Mouse (Mus musculus): ENCODE data around the gene Ell2.

- no peak for TF ChIP-seq POLR2A (IDR thresholded peaks at IDR 0.05; ENCODE audit: insufficient read length, low read depth)
- TF ChIP-seq USF1 (IDR thresholded peaks at IDR 0.05; ENCODE audit: low read depth), result no peak
- no peak for TF ChIP-seq MAX (IDR thresholded peaks at IDR 0.05; ENCODE audit: low read depth)
- TF ChIP-seq TCF12 (IDR thresholded peaks at IDR 0.05; ENCODE audit: insufficient read depth, poor library complexity, severe bottlenecking), result no peak
- no peak for TF ChIP-seq MYOG (IDR thresholded peaks at IDR 0.05; ENCODE audit: control insufficient read depth in 1 of 3, insufficient read depth in 1 of 3, insufficient read length in 2 of 3, low read depth in 2 of 3)
- no peak for TF ChIP-seq POLR2AphosphoS2 (IDR thresholded peaks at IDR 0.05; ENCODE audit: insufficient read length, low read depth)
These were observed 27.7 kb downstream of the Ell2 start for GRCm38 (mm10) chr13:75734231-75734630.
